Mouse (Mus musculus) brain, embryonic 14.5 days (tissue): ENCODE results near the gene Rbm33. TPM values are rescaled to one million over a fixed set of nuclear protein-coding genes. Genes with fewer than 3 reads are reported as not detected.
A peak's percentile ranks its signal among the peaks of the same experiment; 100 is the strongest.

Source experiments
- DNase-seq: peaks from one replicate; pipeline ENCODE4 v3.0.0-alpha.2; 2011; ENCODE audit warnings: low read depth
- CTCF ChIP-seq: fragments of 200-500 bp; IDR thresholded peaks from 2 replicates; pipeline ENCODE4 v1.5.1; 2012; ENCODE audit warnings: inconsistent platforms, mild to moderate bottlenecking, moderate library complexity, borderline replicate concordance; ENCODE audit not compliant: insufficient read depth, insufficient read length; ENCODE audit errors: extremely low read depth
- POLR2A ChIP-seq: fragments of 200-500 bp; IDR thresholded peaks from 2 replicates; pipeline ENCODE4 v1.6.1; 2012; ENCODE audit warnings: mild to moderate bottlenecking, inconsistent platforms, borderline replicate concordance; ENCODE audit not compliant: poor library complexity, insufficient read depth, insufficient read length, severe bottlenecking; ENCODE audit errors: extremely low read depth
- polyA plus RNA-seq: library from polyadenylated mRNA; depleted of rRNA; stranded (reverse); fragments of >200 nt; gene quantifications from 2 replicates; pipeline ENCODE4 v1.2.3, GENCODE M21; 2012

The Rbm33 gene
- polyA plus RNA-seq, 1 experiment, result 62.6 TPM

DNA sequence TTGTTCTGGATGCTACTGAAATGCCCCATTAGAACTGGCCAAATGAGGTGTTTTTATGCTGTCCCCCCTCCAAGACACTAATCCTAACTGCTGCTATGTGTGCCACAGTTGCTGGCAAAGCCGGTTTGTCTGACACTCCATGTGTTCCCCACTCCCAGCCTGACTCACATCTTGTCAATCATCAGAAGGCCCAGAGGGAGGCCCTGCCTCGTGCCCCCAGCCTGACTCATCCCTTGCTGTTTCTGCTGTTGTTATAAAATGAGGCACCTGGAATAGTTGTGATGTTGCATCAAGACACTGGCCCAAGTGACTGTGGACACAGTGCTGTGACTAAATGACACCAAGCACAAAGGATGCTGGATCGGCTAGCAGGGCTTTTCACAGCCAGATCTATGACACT is 18.2 kb upstream of the Rbm33 start:
- TF ChIP-seq POLR2A (no peak), CTCF (no peak)
- peak; percentile 63 for DNase-seq

DNA sequence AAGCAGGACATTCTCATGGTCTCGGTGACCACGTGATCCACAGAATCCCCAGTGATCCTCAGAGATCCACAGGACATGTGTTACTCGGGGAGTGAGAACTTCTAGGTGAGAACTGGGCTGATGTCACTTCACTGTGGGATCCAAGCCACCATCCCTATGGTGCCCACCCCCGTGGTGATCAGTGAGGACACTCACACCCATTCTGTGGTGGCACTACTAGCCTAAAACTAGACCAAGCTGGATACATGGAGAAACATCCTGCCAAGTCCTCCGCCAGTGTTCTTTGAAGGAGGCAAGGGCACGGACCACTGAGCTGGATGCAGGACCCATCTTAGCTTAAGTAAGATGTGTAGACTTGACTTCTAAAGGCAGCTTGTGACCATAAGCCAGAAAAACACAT is 17.6 kb upstream of the Rbm33 start:
- TF ChIP-seq CTCF (no peak), POLR2A (no peak)
- no peak for DNase-seq

DNA sequence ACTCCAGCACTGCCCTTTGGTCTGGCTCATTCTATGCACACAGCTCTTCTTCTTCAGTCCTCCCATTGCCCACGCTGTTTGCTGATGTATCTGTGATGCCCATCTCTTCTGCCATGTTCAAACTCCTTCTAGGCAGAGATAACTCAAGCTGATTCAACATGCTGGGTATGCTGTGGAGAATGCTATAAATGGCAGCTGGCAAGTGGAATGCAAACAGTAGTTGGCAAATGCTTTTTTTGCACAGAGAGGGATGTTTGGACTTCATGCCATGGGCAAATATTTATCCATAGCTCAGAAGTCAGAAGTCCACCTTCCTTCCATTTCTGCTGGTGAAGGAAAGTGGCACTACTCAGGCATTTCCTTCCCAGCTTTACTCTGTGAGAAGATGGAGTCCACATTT is 14.2 kb upstream of the Rbm33 start:
- no peak for DNase-seq
- TF ChIP-seq POLR2A, result no peak

DNA sequence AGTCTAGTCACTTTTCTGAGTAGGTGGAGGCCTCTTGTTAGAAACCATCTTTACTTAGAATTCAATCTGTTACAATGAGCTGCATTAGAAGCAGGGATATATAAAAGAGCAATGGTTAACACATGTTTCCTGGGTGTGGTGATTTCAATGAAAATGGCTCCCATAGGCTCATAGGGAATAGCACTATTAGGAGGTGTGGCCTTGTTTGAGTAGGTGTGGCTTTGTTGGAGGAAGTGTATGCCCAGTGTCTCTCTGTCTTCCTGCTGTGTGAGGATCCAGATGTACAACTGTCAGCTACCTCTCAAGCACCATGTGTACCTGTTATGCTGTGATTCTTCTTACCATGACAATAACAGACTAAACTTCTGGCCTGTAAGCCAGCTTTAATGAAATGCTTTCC is 12.4 kb upstream of the Rbm33 start:
- TF ChIP-seq POLR2A, result no peak
- no peak for TF ChIP-seq CTCF

DNA sequence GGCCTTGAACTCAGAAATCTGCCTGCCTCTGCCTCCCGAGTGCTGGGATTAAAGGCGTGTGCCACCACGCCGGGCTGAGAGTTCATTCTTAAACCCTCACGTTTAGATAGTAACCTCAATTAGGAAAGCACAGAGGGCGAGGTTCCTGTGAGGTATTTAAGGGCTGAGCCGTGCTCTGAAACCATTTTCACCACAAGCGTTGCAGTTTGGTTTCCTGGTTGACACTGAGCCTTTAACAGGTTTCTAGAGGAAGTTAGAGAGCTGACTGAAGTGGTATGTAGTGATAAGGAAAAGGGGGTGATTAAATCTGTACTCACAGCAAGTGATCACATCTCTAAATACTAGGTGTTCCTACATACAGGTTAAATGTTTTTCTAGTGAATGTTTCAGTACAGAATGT is 1.4 kb upstream of the Rbm33 start:
- TF ChIP-seq POLR2A (no peak), CTCF (no peak)
- no peak for DNase-seq

More for the DNA sequence above, 12.4 kb upstream of the Rbm33 start:
- no peak for DNase-seq

DNA sequence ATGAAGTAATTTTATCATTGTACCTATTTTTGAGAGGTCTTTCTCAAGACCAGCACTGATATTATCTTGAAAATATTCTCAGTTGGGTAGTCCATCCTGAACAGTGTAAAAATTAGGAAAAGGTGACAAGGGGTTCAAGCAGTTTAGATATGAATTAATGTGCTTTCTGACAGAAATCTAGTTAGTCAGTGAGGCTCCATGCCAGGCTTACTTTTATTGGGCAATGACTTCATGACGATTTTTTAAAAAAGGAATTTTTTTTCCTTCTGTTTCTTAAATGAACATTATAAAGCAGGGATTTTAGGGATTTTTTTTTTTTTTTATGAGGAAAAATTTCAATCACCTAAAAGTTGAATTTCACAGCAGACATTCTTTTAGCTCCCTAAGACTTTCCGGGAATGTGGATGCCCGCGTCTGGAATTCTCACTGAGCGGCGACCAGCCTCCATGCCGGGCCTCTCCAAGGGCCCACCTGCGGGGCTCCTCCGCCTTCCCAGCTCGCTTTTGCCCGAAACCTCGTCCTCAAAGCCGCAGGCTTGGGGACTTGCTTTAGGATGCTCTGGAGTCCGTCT is 685 bp upstream of the Rbm33 start:
- DNase-seq, result no peak
- TF ChIP-seq CTCF (no peak), POLR2A (no peak)

DNA sequence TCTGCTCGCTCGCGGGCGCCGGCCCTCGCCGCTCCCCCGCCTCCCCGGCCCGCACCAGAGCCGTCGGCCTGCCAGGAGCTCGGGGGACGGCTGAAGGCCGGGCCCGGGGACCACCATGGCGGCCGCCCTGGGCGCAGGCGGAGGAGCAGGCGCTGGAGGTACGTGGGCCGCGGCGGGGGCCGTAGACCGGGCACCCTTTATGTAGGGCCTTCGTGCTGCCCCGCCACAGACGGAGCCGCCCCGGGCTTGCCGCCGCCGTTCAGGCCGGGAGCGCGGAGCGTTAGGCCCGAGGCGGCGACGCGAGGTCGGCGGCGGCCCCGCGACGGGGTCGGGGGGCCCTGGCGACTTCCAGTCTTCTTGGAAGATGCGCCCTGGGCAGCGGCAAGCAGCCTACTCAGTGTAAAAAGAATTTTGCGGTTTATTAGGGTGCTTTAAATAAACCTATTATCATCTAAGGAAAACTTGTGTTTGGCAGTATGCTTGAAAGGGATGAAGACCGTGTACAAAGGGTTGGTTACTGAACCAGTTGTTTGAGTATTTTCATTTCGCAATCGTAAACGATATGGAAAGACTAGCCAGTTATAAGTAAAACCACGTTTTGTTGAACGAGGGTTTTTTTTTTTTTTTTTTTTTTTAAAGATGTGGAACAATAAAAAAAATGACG is 464 bp downstream of the Rbm33 start:
- DNase-seq, result no peak

DNA sequence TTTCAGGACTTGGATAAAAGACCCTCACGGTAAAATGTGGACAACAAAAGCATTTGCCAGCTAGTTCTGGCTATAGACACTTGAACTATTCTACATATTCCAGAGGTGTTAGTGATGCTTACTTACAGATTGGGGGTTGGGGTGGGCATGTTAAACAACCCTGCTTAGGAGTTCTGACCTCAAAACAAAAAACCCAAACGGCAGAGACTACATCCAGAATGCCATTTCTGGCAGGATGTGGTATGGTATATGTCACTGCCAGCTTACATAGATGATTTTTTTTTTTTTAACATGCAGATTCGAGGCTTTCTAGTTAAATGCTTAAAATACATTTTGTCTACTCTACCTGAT is 971 bp downstream of the Rbm33 start:
- DNase-seq, result peak; percentile 61
- TF ChIP-seq POLR2A (no peak), CTCF (no peak)

More for the DNA sequence above, 464 bp downstream of the Rbm33 start:
- TF ChIP-seq POLR2A (no peak), CTCF (no peak)

DNA sequence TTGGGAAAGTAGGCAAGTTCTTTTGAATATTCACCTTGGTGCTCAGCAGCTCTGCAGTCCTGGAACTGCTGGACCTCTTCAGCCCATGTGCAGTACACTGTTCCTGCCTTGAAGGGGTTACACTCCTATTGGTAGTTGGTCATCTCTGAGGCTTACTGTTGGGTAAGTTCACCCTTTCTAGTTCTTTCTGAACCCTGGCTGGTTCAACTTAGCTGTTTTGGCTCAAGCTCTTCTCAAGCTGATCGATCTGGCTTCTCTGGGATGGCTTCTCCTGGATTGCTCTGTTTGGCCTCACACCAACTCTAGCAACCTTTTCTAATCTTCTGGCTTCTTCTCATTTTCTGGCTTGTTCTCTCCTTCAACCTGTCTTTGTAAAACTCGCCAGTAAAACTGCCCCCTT is 1.8 kb downstream of the Rbm33 start:
- TF ChIP-seq POLR2A (no peak), CTCF (no peak)

DNA sequence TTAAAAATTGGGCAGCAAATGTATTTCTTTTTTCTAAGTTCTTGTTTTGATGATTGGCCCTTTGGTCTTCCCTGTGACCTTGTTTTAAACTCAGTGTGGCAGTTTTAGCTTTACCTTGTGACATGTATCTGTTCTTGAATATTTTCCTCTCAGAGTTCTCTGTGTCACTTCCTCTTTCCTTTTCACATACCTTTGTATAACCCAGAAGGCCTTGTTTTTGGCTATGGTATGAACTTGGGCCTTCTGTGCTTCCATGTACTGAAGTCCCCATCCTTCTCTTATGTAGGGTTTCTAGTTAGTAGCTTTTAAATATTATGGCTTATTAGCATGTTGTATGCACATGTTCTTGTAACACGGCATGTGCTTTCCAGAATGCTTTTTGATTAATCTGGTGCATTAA is 4.8 kb downstream of the Rbm33 start:
- no peak for TF ChIP-seq CTCF
- TF ChIP-seq POLR2A, result no peak
- no peak for DNase-seq

More for the DNA sequence above, 1.8 kb downstream of the Rbm33 start:
- peak; percentile 5 for DNase-seq

DNA sequence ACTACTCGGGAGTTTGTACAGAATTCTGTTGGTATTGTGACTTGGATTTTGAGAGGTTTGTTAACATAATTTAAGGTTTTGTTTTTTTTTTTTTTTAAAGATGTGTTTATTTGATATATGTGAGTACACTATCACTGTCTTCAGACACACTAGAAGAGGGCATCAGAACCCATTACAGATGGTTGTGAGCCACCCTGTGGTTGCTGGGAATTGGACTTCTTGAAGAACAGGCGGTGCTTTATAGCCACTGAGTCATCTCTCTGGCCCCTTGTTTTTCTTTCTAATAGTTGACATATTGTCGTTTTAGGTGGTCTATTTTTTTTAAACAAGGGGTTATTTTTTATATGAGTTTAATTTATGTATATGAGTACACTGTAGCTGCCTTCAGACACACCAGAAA is 5.3 kb downstream of the Rbm33 start:
- no peak for DNase-seq
- TF ChIP-seq POLR2A (no peak), CTCF (no peak)

DNA sequence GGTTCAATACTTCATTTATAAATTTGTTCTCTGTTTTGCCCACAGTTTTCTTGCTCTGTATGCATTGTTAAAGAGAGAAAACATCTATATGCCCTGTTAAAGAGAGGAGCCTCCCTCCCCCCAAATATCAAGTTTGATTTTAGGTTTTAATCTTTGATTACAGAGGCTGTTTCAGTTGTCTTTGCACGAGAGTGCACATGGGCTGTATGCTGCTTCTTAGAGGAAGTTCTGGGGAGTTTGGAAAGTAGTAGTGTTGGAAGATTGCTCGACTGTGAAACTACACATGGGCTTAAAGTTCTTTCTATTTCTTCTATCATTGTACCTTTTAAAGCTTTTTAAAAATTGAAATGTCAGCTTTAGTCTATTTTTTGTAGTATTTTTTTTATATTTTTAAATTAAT is 6.9 kb downstream of the Rbm33 start:
- DNase-seq, result no peak
- TF ChIP-seq POLR2A (no peak), CTCF (no peak)

DNA sequence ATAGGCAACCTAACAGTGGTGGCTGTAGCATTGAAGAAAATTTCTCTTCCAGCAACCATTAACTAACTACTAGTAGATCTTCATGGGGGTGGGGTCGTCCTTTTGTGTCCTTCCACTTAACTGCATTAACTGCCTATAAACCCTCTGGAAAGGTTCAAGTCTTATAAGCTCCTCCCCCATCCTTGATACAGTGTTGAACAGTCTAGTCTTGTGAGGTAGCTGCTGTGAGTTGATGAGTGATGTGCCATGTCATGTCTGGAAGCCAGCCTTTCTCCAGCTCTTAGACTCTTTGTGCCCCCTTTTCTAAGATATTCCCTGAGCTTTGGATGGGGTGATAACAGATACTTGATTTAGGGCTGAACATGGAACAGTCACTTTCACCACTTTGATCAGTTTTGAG is 7.5 kb downstream of the Rbm33 start:
- TF ChIP-seq POLR2A, result no peak
- no peak for TF ChIP-seq CTCF
- no peak for DNase-seq

DNA sequence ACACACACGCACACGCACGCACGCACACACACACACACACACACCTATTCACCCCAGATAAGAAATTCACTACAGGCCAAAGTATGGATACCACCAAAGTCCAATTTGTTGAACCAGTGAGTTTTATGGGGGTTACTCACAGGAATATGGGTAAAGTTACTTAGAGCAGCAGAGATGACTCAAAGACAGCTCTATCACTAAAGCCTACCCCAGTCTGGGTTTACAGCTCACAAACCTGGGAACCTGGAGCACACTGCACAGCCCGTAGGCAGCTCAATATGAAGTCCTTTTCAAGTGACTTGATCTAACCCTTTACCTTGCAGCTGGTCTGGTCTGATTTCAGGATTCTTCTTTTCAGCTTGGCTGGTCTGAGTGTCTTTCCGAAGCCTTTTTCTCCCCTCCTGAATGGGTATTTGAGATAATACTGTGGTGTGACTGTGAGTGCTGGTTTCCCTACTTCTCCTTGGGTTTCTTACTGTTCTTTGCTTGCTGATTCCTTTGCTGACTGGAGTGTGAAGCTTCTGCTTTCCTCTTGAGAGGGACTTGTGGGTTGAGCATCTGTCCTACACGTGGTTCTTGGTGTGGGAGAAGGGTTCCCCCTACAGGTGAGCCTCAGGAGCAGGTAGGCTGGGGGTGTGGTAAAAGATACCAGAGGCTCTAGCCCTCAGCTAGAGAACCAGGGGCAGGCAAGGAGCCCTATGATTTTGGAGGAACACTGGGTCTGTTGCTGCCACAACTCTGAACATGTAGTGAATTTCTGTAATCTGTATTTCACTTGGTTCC is 12.3 kb downstream of the Rbm33 start:
- no peak for TF ChIP-seq POLR2A
- peak; percentile 26; the same call in 1 of the 2 replicates for TF ChIP-seq CTCF
- peak; percentile 23 for DNase-seq

DNA sequence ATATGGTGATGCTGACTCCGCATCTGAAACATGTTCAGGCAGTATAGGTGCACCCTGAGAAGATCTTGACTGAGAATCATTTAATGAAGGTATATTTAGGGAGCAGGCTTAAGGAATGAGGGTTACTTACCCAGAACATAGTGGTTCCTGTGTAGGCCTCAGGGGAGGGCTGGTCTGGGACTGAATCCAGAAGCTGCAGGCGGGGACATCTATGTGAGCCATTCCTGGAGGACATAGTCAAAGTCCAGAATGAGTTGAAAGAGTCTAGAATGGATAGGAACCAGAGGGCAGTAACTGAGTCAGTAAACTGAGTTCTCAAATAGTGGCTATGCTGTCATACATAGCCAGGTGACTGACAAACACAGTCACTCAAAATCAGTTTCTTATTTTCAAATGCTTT is 16.8 kb downstream of the Rbm33 start:
- no peak for DNase-seq
- no peak for TF ChIP-seq CTCF
- no peak for TF ChIP-seq POLR2A
